Mouse (Mus musculus) spleen, postnatal 4 days (tissue): ENCODE measurements around the gene Zmat1.

Source experiments
- DNase-seq, 2 experiments: peaks; one replicate each; pipeline ENCODE4 v3.0.0; 2022; ENCODE audit warnings: low spot score in 2 of 2

Gene Zmat1

DNA sequence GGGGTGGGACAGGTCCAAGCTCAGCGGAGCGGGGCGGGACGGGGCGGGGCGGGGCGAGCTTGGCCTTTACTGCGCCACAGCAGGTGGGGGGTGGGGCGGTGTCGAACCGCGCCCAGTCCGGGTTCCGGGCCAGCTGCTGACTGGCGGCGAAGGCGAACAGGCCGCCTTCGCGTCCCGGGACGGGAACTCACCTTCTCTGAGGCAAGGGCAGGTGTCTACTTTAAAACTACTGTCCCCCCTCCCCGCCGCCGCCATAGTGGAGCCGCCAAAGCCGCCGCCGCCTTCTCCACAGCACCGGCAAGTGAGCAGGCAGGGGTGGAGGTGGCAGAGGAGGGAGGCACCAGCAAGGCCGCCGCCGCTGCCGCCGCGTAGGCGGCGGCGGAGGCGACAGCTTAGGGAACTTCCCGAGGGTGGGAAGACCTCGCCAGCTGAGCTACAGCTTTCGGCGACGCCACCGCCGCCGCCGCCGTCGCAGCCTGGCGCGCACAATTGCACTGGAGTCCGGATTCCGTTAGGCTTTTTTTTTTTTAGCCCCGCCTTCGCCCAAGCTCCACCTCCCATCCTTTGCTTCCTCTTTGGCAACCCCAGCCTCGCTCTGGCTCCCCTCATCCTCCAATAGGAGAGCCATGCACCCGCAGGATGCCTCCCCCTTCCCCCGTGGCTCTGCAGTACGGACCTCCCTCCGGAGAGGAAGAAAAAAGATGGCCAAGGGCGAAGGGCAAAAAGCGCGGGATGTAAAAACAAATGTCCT, at the start of gene Zmat1:
Zmat1 (minus strand) TSS at position 490 of the 751 bp plus-strand sequence.
- peak; percentile 85 to 88 for DNase-seq

DNA sequence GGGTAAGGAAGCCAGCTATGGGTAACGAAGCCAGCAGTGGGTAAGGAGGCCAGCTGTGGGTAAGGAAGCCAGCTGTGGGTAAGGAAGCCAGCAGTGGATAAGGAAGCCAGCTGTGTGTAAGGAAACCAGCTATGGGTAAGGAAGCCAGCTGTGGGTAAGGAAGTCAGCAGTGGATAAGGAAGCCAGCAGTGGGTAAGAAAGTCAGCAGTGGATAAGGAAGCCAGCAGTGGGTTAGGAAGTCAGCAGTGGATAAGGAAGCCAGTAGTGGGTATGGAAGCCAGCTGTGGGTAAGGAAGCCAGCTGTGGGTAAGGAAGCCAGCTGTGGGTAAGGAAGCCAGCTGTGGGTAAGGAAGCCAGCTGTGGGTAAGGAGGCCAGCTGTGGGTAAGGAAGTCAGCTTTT, 44.9 kb upstream of the Zmat1 start:
- peak in 1 of 2 experiments; percentile 10 for DNase-seq

DNA sequence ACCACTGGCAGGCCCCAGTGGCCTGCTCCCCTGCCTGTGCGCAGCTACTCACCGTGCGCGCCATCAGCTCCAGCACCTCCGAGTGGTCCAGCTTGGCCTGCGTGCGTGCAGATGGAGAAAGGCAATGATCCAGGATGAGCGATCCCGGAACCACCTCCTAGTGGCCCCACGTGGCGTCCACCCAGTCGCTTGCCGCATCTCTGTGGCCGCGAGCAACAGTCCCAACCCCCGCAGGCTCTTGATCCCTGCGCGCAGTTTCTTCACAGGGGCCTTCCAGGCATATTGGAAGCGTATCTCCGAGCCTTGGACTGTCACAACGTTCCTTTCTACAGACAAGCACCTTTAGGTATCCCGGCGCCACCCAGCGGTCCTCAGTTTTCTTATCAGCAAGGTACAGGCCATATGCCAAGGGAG, 27.0 kb upstream of the Zmat1 start:
- no peak for DNase-seq

DNA sequence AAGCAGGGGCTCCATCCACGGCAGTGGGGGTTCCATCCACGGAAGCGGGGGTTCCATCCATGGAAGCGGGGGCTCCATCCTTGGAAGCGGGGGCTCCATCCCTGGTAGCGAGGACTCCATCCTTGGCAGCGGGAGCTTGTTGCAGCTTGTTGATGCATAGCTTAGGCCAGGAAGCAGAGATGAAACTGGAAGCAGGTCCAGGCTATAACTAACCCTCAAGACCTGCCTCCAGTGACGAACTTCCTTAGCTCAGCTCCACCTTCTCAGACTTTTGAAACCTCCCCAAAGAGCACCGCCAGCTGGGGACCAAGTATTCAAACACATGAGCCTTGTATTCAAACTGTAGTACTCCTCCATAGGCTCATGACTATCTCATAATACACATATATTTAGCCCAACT, 16.1 kb upstream of the Zmat1 start:
- DNase-seq: no peak

DNA sequence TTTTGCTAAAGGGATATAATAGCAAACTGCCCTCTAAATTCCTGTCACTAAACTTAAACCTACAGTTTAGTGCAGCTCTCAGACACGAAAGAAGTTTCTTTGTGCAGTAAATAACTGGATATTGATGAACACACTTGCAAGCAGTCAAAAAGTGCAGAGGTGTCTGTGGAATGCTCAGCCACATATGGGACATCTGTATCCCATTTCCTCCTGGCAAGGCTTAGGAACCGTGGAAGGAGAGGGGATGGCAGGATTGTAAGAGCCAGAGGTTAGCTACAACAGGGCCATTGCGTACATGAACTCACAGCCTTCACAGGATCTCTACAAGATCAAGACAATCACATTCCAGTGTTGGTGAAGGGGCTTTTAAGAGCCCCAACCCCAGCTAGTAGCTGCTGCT, 2.4 kb upstream of the Zmat1 start:
- no peak for DNase-seq

DNA sequence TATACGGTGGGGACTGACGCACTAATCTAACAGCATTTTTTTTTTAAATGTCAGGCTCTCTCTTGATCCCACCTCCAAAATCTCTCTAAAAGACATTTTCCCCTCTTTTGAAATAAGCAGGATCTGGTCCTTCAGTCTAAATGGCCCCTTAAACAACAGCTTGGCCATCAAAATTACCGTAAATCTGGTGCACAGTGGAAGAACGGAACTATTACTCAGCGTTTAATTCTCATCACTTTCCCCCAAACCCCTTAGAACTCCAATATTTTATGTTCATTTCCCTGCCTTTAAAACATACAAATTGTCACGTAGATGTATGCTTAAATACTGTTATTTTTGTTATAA, 434 bp upstream of the Zmat1 start:
- no peak for DNase-seq

DNA sequence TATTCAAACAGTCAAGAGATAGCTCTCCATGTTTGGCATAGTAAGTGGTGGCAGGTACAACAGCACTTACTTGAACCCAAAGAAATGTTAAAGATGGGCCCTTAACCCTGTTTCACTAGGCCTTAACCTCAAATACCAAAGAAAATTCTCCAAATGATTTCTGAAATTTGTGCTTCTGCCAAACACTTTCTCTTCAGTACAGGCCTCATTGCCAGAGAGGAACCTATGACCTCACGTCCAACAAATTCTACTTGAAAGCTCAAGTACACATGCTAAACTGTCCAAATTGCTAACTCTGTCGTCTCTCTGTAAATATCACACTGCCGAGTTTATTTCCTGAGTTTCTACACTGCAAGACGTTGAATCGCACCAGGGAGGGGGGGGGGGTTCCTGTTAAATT, 988 bp downstream of the Zmat1 start:
- no peak for DNase-seq

DNA sequence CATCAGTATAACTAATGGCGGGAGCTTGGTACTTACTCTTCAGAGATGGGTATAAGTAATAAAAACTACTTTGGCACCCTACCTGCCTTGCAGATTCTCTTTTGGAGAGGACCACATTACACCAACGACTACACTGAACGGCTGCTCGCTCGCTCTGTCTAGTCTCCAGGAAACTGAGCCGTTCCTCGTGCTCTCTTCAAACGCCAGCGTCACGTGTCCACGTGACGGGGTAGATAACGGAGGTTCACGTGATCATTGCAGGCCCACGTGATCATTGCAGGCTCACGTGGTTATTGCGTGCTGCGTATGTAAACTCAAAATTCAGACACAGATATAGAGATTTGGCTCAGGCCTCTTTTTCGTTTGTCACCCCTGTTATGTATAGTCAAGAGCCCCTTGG, 44.5 kb downstream of the Zmat1 start, which contains the start of gene Nxf2:
Nxf2 (minus strand) TSS at position 209 of the 400 bp plus-strand sequence.
- DNase-seq: no peak

DNA sequence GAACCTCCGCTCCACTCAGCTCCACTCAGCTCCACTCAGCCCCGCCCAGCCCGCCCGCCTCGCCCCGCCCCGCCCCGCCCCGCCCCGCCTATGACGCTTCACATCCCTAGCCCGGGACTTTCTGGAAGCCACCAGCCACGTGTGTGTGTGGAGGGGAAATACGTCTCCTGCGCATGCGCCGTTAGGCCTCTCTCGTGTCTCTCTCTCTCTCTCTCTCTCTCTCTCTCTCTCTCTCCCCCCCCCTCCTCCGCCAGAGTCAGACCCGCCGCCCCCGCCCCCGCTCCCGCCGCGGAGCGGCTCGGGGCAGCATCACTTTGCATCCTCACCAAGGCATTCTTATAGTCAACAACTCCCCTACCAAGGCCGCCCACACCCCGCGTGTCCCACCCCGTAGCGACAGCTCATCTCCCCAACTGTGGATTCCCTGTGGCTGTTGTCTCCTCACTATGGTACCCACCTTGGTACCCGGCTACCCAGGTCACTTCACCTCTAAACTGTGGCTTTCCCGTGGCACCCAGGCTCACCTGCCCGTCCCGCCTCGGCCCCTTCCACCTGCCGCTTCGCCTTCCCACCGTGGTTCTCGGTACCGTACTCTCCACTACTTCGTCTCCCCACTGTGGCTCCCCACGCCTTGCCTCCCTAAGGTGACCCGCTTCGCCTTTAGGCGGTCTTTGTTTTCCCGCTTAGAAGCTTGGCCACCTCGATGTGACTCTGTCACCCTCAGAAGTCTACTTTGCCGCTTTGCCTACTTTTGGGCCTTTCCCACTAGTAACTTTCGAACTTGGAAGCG, 45.5 kb downstream of the Zmat1 start:
- DNase-seq: peak; percentile 50 to 71

DNA sequence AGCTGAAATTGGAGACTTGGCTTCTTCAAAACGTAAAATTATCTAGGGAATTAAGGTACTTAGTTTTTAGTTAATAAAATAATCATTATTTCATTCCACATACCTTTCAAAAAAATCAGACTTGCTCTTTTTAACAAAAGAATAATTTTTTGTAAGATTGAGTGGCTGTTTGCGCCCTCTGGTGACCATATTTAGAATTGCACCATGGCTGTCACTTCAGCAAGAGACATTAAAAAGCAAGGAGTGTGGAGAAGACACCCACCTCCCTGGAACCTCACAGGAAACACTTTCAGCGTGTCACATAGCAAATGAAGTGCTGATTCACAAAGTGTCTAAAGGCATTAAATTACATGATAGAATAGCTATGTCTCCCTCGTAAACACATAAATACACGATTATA, 78.6 kb downstream of the Zmat1 start:
- DNase-seq: peak; percentile 13 to 65

DNA sequence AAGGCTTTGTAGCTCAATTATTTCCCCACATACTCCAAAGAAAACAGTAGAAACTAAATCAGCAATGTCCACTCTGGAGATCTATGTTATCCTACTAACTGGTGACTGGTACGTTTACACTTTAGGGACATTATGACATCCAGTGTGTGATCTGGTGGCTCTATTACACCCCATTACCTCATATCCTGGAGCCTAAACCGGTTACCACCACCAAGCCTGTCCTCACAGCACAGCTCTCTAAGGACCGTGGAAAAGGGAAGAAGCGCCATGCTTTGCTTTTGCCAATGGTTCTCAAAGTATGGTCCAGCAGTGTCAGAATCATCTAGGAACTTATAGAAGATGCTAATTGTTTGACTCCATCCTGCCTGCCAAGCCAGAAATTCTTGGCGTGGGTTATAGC, 79.1 kb downstream of the Zmat1 start:
- DNase-seq: no peak

DNA sequence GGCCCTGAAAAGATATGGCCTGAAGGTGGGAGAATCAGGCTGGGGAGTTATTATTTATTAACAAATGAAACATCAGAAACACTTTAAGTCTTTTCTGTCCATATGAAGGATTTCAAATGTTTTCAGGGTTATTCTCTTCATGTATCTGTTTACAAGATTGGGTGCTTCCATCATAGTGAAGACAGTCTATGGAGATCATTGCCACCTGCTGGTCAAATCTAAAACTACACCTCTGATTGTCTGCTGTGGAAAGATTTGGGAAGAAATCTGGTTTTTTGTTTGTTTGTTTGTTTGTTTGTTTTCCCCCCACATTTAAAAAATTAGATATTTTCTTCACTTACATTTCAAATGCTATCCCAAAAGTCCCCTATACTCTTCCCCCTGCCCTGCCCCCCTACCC, 84.0 kb downstream of the Zmat1 start:
- DNase-seq: peak; percentile 17 to 66

DNA sequence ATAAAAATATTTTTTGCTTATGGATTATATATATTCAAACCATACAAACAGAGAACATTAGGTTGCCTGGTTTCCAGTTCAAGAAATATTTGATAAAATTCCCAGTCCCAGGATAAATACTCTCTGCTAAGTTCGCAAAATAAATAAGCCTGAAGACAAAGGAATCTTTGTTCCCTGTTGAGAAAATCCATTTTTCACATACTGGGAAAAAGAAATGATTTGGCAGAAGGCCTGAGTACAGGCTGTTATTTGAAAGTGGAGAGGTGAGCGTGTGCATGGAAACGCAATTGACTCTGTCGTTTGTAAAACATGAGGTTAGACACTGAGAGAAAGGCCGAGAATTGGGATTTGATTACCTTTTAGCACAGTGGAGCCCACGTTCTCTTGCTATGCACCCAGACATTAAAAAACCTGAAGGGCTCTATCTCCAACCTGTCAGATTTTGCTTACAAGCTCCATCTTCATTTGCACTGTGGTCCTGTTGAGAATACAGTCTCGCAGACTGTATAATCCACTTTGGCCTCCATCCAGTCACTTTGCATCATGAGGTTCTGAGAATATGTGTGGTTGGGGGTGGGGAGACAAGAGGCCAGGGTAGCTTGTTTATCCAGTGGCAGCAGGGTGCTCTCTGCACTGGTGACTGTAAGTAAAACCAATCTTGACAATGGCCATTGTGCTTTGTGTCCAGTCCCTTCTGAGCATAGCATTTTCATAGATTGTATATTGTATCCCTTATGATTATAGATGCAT, 85.2 kb downstream of the Zmat1 start:
- no peak for DNase-seq
